Mouse (Mus musculus) liver, embryonic 18 days (tissue): Measurements from ENCODE around the gene Adgrl3. TPM values are rescaled to one million over a fixed set of nuclear protein-coding genes. Genes with fewer than 3 reads are reported as not detected.

Experiments
- polyA plus RNA-seq: library from polyadenylated mRNA; depleted of rRNA; stranded (reverse); fragments of >200 nt; gene quantifications from 2 replicates; pipeline ENCODE4 v1.2.3, GENCODE M21; 2012; rRNA removed

Adgrl3 gene
- 0.41 and 0.52 TPM in 2 replicates for polyA plus RNA-seq

GRCm38 (mm10) chr5:81019590-81020254 is at the start of gene Adgrl3:
Gene Adgrl3 (plus strand): TSS chr5:81020138.

